In genomic region chr1:57684387-57685162, GRCm38 (mm10) we compare ENCODE assay signal across 17 mouse cellular contexts.
DNase-seq lines count a peak whose midpoint lies in the region.
"Had no signal": no experiment of that assay in that cellular context is flagged by ENCODE, and none has a peak within 500 bp of the region (broad histone marks: within the 10 kb centered on the region; RNA-seq: fewer than 3 reads in every experiment).

No protein-coding gene starts in this region.

- intact Hi-C loops in heart, postnatal 10 days (cut with DNase I): no loop called here
- intact Hi-C loops in gastrocnemius, postnatal 14 days (cut with DNase I; ENCODE audit: low total_unique reads): no loop called here

- DNase-seq in heart, postnatal 10 days: peak; percentile 37 to 44
- no peak for DNase-seq in heart, adult 9 months (ENCODE audit: low spot score in 2 of 2)
- DNase-seq in urinary bladder, postnatal 14 days (ENCODE audit: low spot score): peak; percentile 18
- no peak for DNase-seq in urinary bladder, postnatal 36 days (ENCODE audit: low spot score in 2 of 2)
- peak; percentile 35 for DNase-seq in gastrocnemius, postnatal 14 days
- no peak for DNase-seq in neural tube, embryonic 10.5 days (ENCODE audit: extremely low spot score, low spot score)
- DNase-seq in cerebellum, postnatal 10 days: no peak
- DNase-seq: adrenal gland, postnatal 36 days; cerebellum, adult 8-10 months; forebrain, postnatal 0 days; kidney, adult 11 months; kidney, postnatal 25 days; layer of hippocampus, adult 9-11 months; liver; lung, adult 18-20 months; right cerebral cortex, postnatal 14 days; thymus, postnatal 4 days had no signal

Comparison
In these comparisons a context has a peak if more than half of its experiments do, and no peak if none do; other contexts are left out.
1. DNase-seq: peak in heart, postnatal 10 days (2 of 2), urinary bladder, postnatal 14 days (single experiment) and gastrocnemius, postnatal 14 days (single experiment); none in heart, adult 9 months (0 of 2), urinary bladder, postnatal 36 days (0 of 2), neural tube, embryonic 10.5 days (single experiment) and cerebellum, postnatal 10 days (0 of 2).